Mouse (Mus musculus) adrenal gland, postnatal 14 days (tissue): Measurements from ENCODE around the gene Gm20388. TPM values are rescaled to one million over a fixed set of nuclear protein-coding genes. Genes with fewer than 3 reads are reported as not detected.
"Not testable (repeated sequence)": the region's sequence is repeated elsewhere in the genome, so short reads cannot be mapped to it uniquely, and the experiment has no call there.

Experiments
- DNase-seq: peaks from one replicate; pipeline ENCODE4 v3.0.0; 2021; ENCODE audit warnings: mixed read lengths
- total RNA-seq: library from RNA; stranded (reverse); gene quantifications from 2 replicates; pipeline ENCODE4 v1.2.3, GENCODE M21; 2021

Gene Gm20388
- total RNA-seq, 1 experiment from 2014 or later: 17.6 TPM

DNA sequence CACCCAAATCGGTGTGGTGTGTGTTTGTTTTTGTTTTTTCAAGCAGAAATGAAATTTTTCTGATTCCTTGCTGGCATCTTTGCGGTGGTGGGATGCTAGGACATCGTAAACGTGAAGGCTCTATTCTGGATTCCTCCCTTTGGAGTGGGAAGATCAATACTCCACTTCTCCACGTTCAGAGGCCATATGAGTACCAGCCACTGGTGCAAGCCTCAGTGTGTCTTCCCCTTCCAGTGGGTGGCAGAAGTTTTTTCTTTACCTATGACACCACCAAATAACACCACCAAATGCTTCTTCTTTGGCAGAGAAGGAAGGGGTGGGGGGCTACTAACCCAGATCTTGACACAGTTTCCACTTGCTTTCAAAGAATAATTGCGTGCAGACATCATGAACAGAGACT, 1215.5 kb downstream of the Gm20388 start:
- no peak for DNase-seq

- no peak for DNase-seq
These were observed 1216.1 kb downstream of the Gm20388 start for GRCm38 (mm10) chr8:121126694-121127093.

GRCm38 (mm10) chr8:121127291-121127701, 1216.7 kb downstream of the Gm20388 start:
- DNase-seq: no peak

- no peak for DNase-seq
These were observed 1217.2 kb downstream of the Gm20388 start, which contains the start of gene Foxl1 for GRCm38 (mm10) chr8:121127756-121128375. Gene Foxl1, plus strand, starts transcription at chr8:121127940.

DNA sequence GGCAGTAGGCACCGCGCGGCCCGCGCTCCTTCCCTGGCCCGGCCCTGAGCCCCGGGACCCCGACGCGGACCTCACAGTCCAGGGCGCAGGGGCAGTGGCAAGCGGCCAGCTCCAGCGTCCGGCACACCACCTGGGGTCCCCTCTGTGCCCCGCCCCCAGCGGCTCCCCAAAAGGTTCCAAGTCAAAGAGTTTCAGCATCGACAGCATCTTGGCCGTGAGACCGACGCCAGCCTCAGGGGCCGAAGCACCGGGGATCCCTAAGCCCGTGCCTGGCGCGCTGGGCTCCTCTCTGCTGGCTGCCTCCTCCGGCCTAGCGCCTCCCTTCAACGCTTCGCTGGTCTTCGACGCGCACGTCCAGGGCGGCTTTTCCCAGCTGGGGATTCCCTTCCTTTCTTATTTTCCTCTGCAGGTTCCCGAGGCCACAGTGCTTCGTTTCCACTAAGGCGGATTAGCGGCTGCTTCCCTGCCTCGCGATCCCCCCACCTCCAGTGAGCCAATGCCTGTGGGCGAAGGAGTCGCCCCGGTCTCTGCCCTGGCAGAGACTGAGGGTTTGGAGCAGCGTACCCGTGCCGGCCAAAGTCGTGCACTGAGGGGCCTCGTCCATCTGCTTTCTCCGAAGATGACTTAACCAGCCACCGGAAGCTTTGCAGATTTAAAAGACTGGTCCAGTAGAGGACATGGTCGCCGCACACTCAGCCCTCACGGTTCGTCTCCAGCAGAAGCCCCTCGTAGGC, 1218.1 kb downstream of the Gm20388 start:
- DNase-seq: no peak

DNA sequence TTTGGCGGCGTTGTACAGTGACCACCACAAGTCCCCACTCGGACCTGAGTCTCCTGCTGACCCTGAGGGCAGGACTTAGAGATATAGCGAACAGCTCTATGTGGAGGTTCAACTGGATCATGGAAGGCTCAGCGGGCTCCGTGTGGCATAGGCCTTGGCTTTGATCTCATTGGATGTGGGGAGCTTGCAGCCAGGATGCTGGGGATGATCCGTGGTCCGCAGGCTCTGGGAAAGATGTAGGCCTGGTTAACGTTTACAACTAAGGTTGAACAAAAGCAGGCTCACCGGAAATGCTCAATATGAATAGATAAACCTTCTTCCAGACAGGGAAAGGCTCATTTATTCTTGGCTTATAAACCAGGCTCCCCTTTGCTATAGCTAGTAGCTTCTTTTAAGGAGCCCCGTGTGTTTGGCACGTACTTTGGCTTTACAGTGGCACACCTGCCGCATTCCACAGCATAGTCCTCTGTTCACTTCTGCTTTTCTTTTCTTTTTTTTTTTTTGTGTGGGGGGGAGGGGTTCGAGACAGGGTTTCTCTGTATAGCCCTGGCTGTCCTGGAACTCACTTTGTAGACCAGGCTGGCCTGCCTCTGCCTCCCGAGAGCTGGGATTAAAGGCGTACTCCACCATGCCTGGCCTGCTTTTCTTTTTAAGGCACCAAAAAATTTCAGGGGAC, 1218.8 kb downstream of the Gm20388 start:
- DNase-seq: no peak

GRCm38 (mm10) chr8:121130522-121130921, 1219.9 kb downstream of the Gm20388 start:
- peak; percentile 53 for DNase-seq

GRCm38 (mm10) chr8:121132961-121133513, 1222.4 kb downstream of the Gm20388 start:
- no peak for DNase-seq

DNA sequence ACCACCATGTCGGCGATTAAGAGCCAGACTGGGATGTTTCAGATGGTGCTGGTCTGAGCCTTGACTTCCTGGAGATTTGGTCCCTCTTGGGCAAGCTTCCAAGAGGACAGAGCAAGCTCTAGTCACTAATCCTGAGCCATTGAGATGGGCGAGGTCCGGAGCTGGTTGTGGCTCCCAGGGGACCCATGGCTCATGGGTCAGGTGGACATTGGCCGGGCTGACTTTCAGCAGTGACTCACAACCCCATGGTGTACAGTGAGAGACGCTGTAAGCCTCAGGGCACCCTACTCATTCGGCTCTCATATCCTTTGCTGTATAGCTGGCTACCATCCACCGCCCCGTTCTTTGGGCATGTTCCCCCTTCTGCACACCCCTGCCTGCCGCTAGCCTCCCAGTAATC, 1223.5 kb downstream of the Gm20388 start:
- no peak for DNase-seq

DNA sequence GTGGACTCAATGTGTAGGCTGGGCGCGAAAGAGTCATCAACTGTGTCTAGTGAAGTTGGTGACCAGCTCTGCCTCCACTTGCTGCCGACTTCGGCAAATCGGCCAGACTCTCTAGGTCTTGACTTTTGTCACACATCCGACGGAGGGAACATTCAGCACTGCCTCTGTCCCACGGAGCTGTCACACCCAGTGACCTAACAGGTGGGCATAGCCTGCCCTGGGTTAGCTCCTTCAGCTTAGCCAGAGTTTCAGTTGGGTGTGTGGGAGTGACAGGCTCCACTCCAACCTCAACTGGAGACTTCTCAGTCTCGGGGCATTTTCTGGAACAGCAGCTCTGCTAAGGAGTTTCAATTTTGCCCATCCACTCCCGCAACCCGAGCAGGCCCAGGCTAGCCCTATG, 1223.9 kb downstream of the Gm20388 start:
- DNase-seq: no peak

DNA sequence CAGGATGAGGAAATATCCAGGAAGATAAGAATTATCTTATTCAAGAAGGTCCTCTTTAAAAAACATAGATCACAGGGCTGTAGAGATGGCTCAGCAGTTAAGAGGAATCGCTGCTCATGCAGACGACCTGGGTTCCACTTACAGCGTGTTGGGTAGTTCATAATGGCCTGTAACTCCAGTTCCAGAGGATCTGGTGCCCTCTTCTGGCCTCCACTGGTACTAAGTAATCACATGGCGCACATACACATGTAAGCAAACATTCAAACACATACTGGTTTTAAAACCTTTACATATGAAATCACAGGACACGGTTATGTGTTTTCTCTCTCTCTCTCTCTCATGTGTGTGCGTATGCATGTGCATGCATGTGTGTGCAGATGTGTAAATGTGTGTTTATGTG, 1226.2 kb downstream of the Gm20388 start:
- no peak for DNase-seq

DNA sequence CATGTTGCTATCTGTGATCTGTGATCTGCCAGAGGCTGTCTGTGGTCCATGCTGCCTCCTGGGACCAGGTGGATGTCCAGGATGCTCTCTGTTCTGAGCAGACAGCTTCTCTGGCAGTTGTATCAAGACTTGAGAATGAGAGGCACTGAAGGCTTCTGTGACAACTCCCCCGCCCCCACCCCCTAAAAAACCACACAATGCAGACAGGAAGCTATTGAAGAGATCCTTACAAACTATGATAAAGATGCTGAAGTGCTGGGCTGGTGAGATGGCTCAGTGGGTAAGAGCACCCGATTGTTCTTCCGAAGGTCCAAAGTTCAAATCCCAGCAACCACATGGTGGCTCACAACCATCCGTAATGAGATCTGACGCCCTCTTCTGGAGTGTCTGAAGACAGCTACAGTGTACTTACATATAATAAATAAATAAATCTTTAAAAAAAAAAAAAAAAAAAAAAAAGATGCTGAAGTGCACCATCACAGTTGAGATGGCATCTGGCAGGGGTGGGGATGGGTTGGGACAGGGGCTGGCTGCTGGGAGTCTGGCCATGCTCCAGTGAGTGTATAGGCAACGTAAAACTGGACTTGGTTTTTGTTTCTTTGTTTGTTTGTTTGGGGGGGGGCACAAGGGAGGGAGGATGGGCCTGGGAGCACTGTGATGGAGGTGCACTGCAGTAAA, 1235.0 kb downstream of the Gm20388 start:
- not testable (repeated sequence) for DNase-seq

- DNase-seq: no peak
These were observed 1238.0 kb downstream of the Gm20388 start for GRCm38 (mm10) chr8:121148573-121149083.

DNA sequence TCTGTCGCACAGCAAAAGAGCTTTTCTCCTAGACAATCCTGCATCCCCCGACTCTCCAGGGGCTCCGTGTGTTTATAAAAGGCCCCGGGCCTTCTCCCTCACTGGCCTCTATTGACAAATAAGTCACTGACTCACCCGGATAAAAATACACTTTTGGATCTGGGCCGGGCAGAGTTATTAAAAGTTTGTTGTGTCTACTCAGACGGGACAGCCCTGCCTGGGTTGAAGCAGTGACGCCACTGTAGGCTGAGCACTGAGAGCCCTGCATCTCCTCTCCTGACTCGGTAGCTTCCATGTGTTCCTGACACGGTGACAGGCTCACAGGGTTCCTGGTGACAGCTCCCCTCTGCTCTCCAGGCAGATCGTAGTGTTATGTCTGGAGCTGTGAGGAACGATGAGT, 1241.8 kb downstream of the Gm20388 start:
- DNase-seq: peak; percentile 25

- DNase-seq: no peak
These were observed 1246.4 kb downstream of the Gm20388 start for GRCm38 (mm10) chr8:121156990-121157491.

DNA sequence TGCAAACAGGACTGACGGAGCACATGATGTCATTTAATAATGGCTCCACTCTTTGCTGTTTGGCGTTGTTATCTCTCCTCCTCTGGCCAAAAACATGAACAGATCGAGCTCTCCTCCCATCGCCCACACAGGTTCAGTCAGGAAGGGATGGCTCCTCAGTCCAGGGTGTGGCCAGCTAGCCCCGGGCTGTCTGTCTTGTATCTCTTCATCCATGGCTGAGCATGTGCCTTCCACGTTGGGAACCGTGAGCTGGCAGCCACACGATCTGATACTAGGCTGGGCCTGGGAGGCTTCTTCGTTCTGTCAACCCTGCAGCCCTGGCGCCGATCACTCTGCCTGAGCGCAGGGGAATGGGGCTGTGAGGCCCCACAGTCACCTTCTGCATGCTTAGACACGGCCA, 1248.2 kb downstream of the Gm20388 start:
- DNase-seq: peak; percentile 28

DNA sequence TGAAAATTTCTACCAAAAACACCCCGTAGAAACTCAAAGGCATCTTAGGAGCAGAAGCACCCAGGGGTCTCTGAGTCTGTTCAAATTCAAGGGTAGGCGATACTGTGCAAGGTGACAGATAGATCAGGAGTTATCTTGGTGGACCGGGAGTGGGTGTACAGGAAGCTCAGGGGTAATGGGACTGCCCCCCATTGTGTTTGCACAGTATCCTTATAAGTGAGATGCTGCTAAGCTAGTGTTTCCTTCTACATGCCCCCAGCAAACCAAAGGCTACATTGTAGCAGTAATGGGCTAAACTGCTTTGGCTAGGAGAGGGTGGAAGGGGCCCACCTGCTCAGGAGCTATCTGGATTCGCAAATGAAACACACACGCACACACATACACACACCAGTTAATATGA, 1250.8 kb downstream of the Gm20388 start:
- DNase-seq: no peak

DNA sequence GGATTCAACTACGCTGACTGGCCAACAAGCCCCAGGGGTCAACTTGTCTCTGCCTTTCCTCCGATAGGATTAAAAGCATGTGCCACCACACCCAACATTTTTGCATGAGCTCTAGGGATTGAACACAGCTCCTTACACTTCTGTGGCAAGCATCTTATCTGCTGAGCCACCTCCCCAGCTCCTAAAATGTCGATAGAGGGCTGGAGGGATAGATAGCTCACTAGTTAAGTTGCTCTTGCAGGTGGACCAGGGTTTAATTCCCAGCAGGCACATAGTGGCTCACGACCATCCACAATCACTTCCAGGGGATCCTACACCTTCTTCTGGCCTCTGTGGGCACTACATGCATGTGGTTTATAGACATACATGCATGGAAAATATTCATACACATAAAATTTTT, 1251.8 kb downstream of the Gm20388 start:
- no peak for DNase-seq

DNA sequence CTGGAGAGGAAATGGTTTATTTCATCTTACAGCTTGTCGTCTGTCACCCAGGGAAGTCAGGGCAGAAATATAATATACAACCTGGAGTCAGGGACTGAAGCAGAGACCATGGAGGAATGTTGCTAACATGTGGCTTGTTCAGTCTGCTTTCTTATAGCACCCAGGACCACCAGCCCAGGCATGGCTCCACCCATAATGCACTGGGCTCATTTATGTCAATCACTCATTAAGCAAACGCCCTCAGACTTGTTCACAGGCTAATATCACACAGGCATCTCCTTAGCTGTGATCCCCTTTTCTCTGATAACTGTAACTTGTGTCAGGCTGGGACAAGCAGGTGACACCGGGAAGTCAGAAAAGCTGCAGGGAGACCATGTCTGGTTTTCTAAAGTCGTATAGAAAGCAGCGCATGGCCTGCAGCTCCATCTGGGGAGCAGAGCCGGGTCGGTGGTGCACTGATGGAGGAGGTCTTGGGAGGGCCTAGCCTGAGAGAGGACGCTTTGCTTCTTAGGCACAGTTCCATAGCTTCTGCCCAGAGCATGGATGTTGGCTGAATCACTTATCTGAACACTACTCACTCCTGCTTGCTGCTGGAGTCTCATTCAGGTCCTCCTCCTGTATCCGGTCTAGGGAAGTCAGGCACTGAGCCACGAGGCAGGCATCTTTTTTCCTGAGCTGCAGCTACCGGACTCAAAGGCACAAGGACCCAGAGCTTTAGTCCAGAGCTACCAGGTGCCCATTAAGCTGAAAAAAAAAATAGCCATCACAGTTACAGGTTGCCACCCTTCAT, 1252.5 kb downstream of the Gm20388 start:
- DNase-seq: no peak

GRCm38 (mm10) chr8:121164017-121164469, 1253.4 kb downstream of the Gm20388 start:
- DNase-seq: peak; percentile 85

DNA sequence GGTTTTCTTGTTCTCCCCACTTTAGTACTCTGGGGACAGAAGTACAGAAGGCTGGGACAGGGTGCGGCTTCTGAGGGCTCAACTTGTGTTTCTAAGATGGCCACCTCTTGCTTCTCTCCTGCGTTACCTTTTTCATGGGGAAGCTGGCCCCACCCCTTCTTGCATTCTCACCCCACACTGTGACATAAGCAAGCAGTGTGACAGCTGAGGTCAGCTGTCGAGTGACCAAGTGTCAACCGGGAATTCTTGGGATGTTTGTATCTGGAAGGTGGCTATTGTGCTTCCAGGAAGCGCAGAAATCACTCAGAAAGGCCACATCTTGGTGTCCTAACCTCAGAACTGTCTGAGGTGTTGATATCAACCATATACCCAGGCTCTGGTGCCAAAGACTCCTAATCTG, 1257.4 kb downstream of the Gm20388 start:
- no peak for DNase-seq
